Mouse (Mus musculus) kidney, adult 2 months (tissue): ENCODE results near the gene Tmem159.

Experiments
- CTCF ChIP-seq: fragments of 200-500 bp; conservative IDR thresholded peaks from 2 replicates; pipeline ENCODE4 v1.5.1; 2011; ENCODE audit warnings: low read depth, mild to moderate bottlenecking, control low read depth, low read length, moderate library complexity, mixed read lengths; ENCODE audit not compliant: insufficient read depth, insufficient read length
- POLR2A ChIP-seq: fragments of 200-500 bp; IDR thresholded peaks from one replicate; pipeline ENCODE4 v1.6.1; 2011; ENCODE audit warnings: low read depth, low read length, control low read depth

- TF ChIP-seq POLR2A, result no peak
- TF ChIP-seq CTCF, result no peak
Measured at GRCm38 (mm10) chr7:120068114-120068513, 34.0 kb upstream of the Tmem159 start.
